Mouse (Mus musculus) thymus, adult 2 months (tissue): Measurements from ENCODE around the gene Col25a1.

Source experiments
- CTCF ChIP-seq: fragments of 200-500 bp; IDR thresholded peaks from 2 replicates; pipeline ENCODE4 v1.5.1; 2012; ENCODE audit warnings: mild to moderate bottlenecking, control low read depth, low read length, moderate library complexity, borderline replicate concordance; ENCODE audit not compliant: control insufficient read depth, poor library complexity, insufficient read depth; ENCODE audit errors: extremely low read depth
- POLR2A ChIP-seq: fragments of 200-500 bp; IDR thresholded peaks from 2 replicates; pipeline ENCODE4 v1.6.1; 2012; ENCODE audit warnings: mild to moderate bottlenecking, low read length, control low read depth, moderate library complexity; ENCODE audit not compliant: control insufficient read depth, poor library complexity, insufficient read depth; ENCODE audit errors: extremely low read depth

GRCm38 (mm10) chr3:130103486-130103885 lies 27.8 kb upstream of the Col25a1 start:
- TF ChIP-seq POLR2A (no peak), CTCF (no peak)
